8 mouse cellular contexts compared by ENCODE assay signal in genomic region chr16:90185928-90186588, GRCm38 (mm10). TPM values are rescaled to one million over a fixed set of nuclear protein-coding genes. Genes with fewer than 3 reads are reported as not detected.
DNase-seq lines count a peak whose midpoint lies in the region; ATAC-seq and TF ChIP-seq lines count a peak whose summit lies in the region.

No protein-coding gene starts in this region.

- no peak overlapping the region for H3K27ac ChIP-seq in limb, embryonic 11.5 days (replicated peaks; ENCODE audit: low read depth, low read length)
- no peak overlapping the region for H3K27ac ChIP-seq in spleen, adult 2 months (ENCODE audit: insufficient read depth, low read length)

- no peaks in the 10 kb centered on the region for H3K4me1 ChIP-seq in limb, embryonic 11.5 days (ENCODE audit: control insufficient read depth, insufficient read depth, low read length)
- no peaks in the 10 kb centered on the region for H3K4me1 ChIP-seq in spleen, adult 2 months (ENCODE audit: control insufficient read depth, insufficient read depth, insufficient read length)

- no peaks in the 10 kb centered on the region for H3K36me3 ChIP-seq in limb, embryonic 11.5 days (ENCODE audit: control insufficient read depth, insufficient read depth, low read length)
- no peaks in the 10 kb centered on the region for H3K36me3 ChIP-seq in spleen, adult 2 months (ENCODE audit: control insufficient read depth, insufficient read depth, low read length)

- WGBS in limb, embryonic 11.5 days = 42% methylated on average over 8 of the region's 8 CpGs
- 51% methylated on average over 8 of the region's 8 CpGs for WGBS in spleen, adult 2 months

- no peak overlapping the region for H3K4me2 ChIP-seq in limb, embryonic 11.5 days (ENCODE audit: low read depth, severe bottlenecking)

- H3K4me3 ChIP-seq in limb, embryonic 11.5 days (ENCODE audit: low read depth, low read length) = no peak overlapping the region
- H3K4me3 ChIP-seq in spleen, adult 2 months (ENCODE audit: extremely low read depth, insufficient read depth, insufficient read length) = no peak overlapping the region

- DNase-seq in A20 (ENCODE audit: low read depth, low spot score) = peak; percentile 51
- peak; percentile 76 for DNase-seq in adrenal gland, adult 2 months
- peak; percentile 94 for DNase-seq in embryo, embryonic 10 days (ENCODE audit: low spot score)
- peak; percentile 37 for DNase-seq in gastrocnemius, postnatal 25 days
- DNase-seq in kidney, adult 8-10 months = peak; percentile 54 to 81
- peak; percentile 86 for DNase-seq in limb, embryonic 11.5 days (ENCODE audit: low spot score)
- DNase-seq in monocyte, adult 2 months (ENCODE audit: low read depth in 1 of 2, low spot score in 2 of 2) = peak; percentile 32 to 65
- peak; percentile 17 to 67 for DNase-seq in spleen, adult 2 months (ENCODE audit: low read depth in 1 of 2, low spot score in 2 of 2)

- peak; percentile 48; the same call in 1 of the 2 replicates for ATAC-seq in limb, embryonic 11.5 days (ENCODE audit: insufficient number of reproducible peaks, low FRiP score, low TSS enrichment, low read depth)

- TF ChIP-seq CTCF in spleen, adult 2 months (IDR thresholded peaks at IDR 0.05; ENCODE audit: extremely low read depth, insufficient read depth, insufficient read length, insufficient replicate concordance) = peak; percentile 83; the same call in 1 of the 2 replicates

- TF ChIP-seq POLR2A in spleen, adult 2 months (IDR thresholded peaks at IDR 0.05; ENCODE audit: low read depth, low read length) = no peak

- no peaks in the 10 kb centered on the region for H3K27me3 ChIP-seq in limb, embryonic 11.5 days (ENCODE audit: control insufficient read depth, insufficient read depth, low read length)
- H3K27me3 ChIP-seq in spleen, adult 2 months (ENCODE audit: control insufficient read depth, insufficient read depth, low read length) = no peaks in the 10 kb centered on the region

- H3K9me3 ChIP-seq in limb, embryonic 11.5 days (ENCODE audit: control insufficient read depth, low read length) = no peaks in the 10 kb centered on the region

- H3K9ac ChIP-seq in limb, embryonic 11.5 days (ENCODE audit: low read length) = no peak overlapping the region

RNA-seq across cellular contexts. Expression of gene Sod1, which starts 34.5 kb away (rescaled TPM):
- 1,000 to 10,000 TPM; 1,281 to 1,419 TPM for total RNA-seq in adrenal gland, adult 2 months (2021)
- 539 and 713 TPM in 2 replicates for polyA plus RNA-seq in adrenal gland, adult 2 months (2012; rRNA removed)
- 100 to 1,000 TPM; 250 to 305 TPM for total RNA-seq in gastrocnemius, postnatal 25 days (2021)
- 1,355 and 1,400 TPM in 2 replicates for polyA plus RNA-seq in limb, embryonic 11.5 days (2014; fragmentation: Nextera tagmentation; extraction: Ambion mirVana)
- 153 and 168 TPM in 2 replicates for polyA plus RNA-seq in spleen, adult 2 months (2012; rRNA removed)

RNA-seq across cellular contexts. Expression of gene Tiam1, which starts 42.5 kb away (rescaled TPM):
- 10 to 100 TPM; 70.3 to 76.2 TPM for total RNA-seq in adrenal gland, adult 2 months (2021)
- polyA plus RNA-seq in adrenal gland, adult 2 months (2012; rRNA removed) = 9.5 and 10.4 TPM in 2 replicates
- total RNA-seq in gastrocnemius, postnatal 25 days (2021) = 1 to 10 TPM; 4.4 to 5.3 TPM
- 53.3 and 55.9 TPM in 2 replicates for polyA plus RNA-seq in limb, embryonic 11.5 days (2014; fragmentation: Nextera tagmentation; extraction: Ambion mirVana)
- polyA plus RNA-seq in spleen, adult 2 months (2012; rRNA removed) = 4.1 and 4.3 TPM in 2 replicates

Comparison
In these comparisons a context has a peak if more than half of its experiments do, and no peak if none do; other contexts are left out.
1. DNase-seq: peak in every context shown above with its lines; median percentile 94 in embryo, embryonic 10 days; 86 in limb, embryonic 11.5 days; 76 in adrenal gland, adult 2 months; 68 in kidney, adult 8-10 months; 51 in A20; 48 in monocyte, adult 2 months; 42 in spleen, adult 2 months; 37 in gastrocnemius, postnatal 25 days.